Mouse (Mus musculus) forebrain, embryonic 10.5 days (tissue): ENCODE results near the gene A630010A05Rik. TPM values are rescaled to one million over a fixed set of nuclear protein-coding genes. Genes with fewer than 3 reads are reported as not detected.
"Not testable (repeated sequence)": the region's sequence is repeated elsewhere in the genome, so short reads cannot be mapped to it uniquely, and the experiment has no call there.

ENCODE experiments used
- DNase-seq: peaks from one replicate; pipeline ENCODE4 v3.0.0-alpha.2; 2017; ENCODE audit warnings: low spot score; ENCODE audit errors: extremely low spot score
- H3K27ac ChIP-seq: fragments of 300-500 bp; sonication (generic); 2 replicates; pipeline ENCODE4 v1.5.1; 2016; ENCODE audit warnings: mild to moderate bottlenecking
- H3K27me3 ChIP-seq: fragments of 300-500 bp; sonication (generic); 2 replicates; pipeline ENCODE4 v1.6.1; 2016; ENCODE audit warnings: mild to moderate bottlenecking; ENCODE audit not compliant: poor library complexity, severe bottlenecking
- H3K36me3 ChIP-seq: fragments of 300-500 bp; sonication (generic); replicated peaks from 2 replicates; pipeline ENCODE4 v1.6.1; 2016; ENCODE audit warnings: mild to moderate bottlenecking, moderate library complexity
- H3K4me1 ChIP-seq: fragments of 300-500 bp; sonication (generic); 2 replicates; pipeline ENCODE4 v1.6.1; 2016
- H3K4me3 ChIP-seq: fragments of 300-500 bp; sonication (generic); 2 replicates; pipeline ENCODE4 v1.5.1; 2016; ENCODE audit warnings: mild to moderate bottlenecking, moderate library complexity
- H3K9me3 ChIP-seq: fragments of 300-500 bp; sonication (generic); 2 replicates; pipeline ENCODE4 v1.6.1; 2016; ENCODE audit warnings: mild to moderate bottlenecking, moderate library complexity
- WGBS: fragments of 180-500 bp; shearing (Covaris S2); methylation state at CpG from one replicate; pipeline ENCODE4 v1.1.7; 2016; 5-methylcytosine and 5-hydroxymethylcytosine counted together
- polyA plus RNA-seq: library from polyadenylated mRNA; unstranded; fragments of >200 nt; fragmentation: Nextera tagmentation; extraction: Ambion mirVana; gene quantifications from 2 replicates; pipeline ENCODE4 v1.2.1, GENCODE M21; 2016

A630010A05Rik gene
- polyA plus RNA-seq, result not detected in 2 replicates

GRCm38 (mm10) chr16:14562017-14562416 lies at the start of gene A630010A05Rik:
Gene A630010A05Rik (plus strand): TSS chr16:14562317.
- no peak within 1 kb of the TSS for H3K4me3 ChIP-seq
- no peak within 1 kb of the TSS for H3K27ac ChIP-seq
- H3K36me3 ChIP-seq, result no peaks in the 10 kb centered on the region
- DNase-seq, result no peak
- no peaks in the 10 kb centered on the region for H3K9me3 ChIP-seq
- no peaks in the 10 kb centered on the region for H3K27me3 ChIP-seq
- H3K4me1 ChIP-seq, result no peaks in the 10 kb centered on the region
- WGBS, result 90% methylated on average over 1 of the region's 1 CpGs

GRCm38 (mm10) chr16:14535766-14536165 lies 26.4 kb upstream of the A630010A05Rik start:
- no peaks in the 10 kb centered on the region for H3K36me3 ChIP-seq
- no peaks in the 10 kb centered on the region for H3K4me1 ChIP-seq
- H3K27me3 ChIP-seq, result no peaks in the 10 kb centered on the region
- H3K27ac ChIP-seq, result no peak overlapping the region
- no peaks in the 10 kb centered on the region for H3K9me3 ChIP-seq
- H3K4me3 ChIP-seq, result no peak overlapping the region
- no peak for DNase-seq

GRCm38 (mm10) chr16:14557191-14557590 lies 4.9 kb upstream of the A630010A05Rik start:
- 67% methylated on average over 1 of the region's 1 CpGs for WGBS
- H3K27me3 ChIP-seq, H3K4me1 ChIP-seq, H3K27ac ChIP-seq, H3K36me3 ChIP-seq, H3K4me3 ChIP-seq, DNase-seq, H3K9me3 ChIP-seq: not testable (repeated sequence)

Other genes starting within 250 kb of the A630010A05Rik start
- 141 and 149 TPM in 2 replicates for gene Fopnl, start 244.9 kb upstream of the A630010A05Rik start, polyA plus RNA-seq
- 9.8 and 10.4 TPM in 2 replicates for gene Abcc1, start 200.8 kb upstream of the A630010A05Rik start, polyA plus RNA-seq